Mouse (Mus musculus) stomach, postnatal 0 days (tissue): ENCODE data around the gene Slc39a1. TPM values are rescaled to one million over a fixed set of nuclear protein-coding genes. Genes with fewer than 3 reads are reported as not detected.

Source experiments
- ATAC-seq: fragments of 200-750 bp; cut with Nextera tagmentation; 2 replicates; pipeline ENCODE4 v1.8.0; 2017; ENCODE audit not compliant: low FRiP score, low TSS enrichment
- DNase-seq: peaks from one replicate; pipeline ENCODE4 v3.0.0-alpha.2; 2016; ENCODE audit warnings: low spot score
- H3K27ac ChIP-seq: fragments of 300-500 bp; sonication (generic); replicated peaks from 2 replicates; pipeline ENCODE4 v1.5.1; 2014; ENCODE audit warnings: mild to moderate bottlenecking, control low read depth
- H3K27me3 ChIP-seq: fragments of 300-500 bp; sonication (generic); 2 replicates; pipeline ENCODE4 v1.6.1; 2014; ENCODE audit warnings: low read length; ENCODE audit not compliant: control insufficient read depth, insufficient read depth
- H3K36me3 ChIP-seq: fragments of 300-500 bp; sonication (generic); 2 replicates; pipeline ENCODE4 v1.6.1; 2014; ENCODE audit warnings: low read length, mixed read lengths; ENCODE audit not compliant: control insufficient read depth, insufficient read depth
- H3K4me1 ChIP-seq: fragments of 300-500 bp; sonication (generic); replicated peaks from 2 replicates; pipeline ENCODE4 v1.6.1; 2014; ENCODE audit warnings: antibody characterized with exemption; ENCODE audit not compliant: control insufficient read depth, insufficient read depth
- H3K4me2 ChIP-seq: fragments of 300-500 bp; sonication (generic); replicated peaks from 2 replicates; pipeline ENCODE4 v1.6.1; 2014; ENCODE audit warnings: low read depth, mild to moderate bottlenecking, control low read depth, moderate library complexity
- H3K4me3 ChIP-seq: fragments of 300-500 bp; sonication (generic); 2 replicates; pipeline ENCODE4 v1.5.1; 2014; ENCODE audit warnings: low read depth, low read length, control low read depth
- H3K9ac ChIP-seq: fragments of 300-500 bp; sonication (generic); 2 replicates; pipeline ENCODE4 v1.6.1; 2014; ENCODE audit warnings: mild to moderate bottlenecking, low read length, control low read depth, mixed read lengths
- H3K9me3 ChIP-seq: fragments of 300-500 bp; sonication (generic); 2 replicates; pipeline ENCODE4 v1.6.1; 2016; ENCODE audit warnings: low read length; ENCODE audit not compliant: control insufficient read depth
- CTCF ChIP-seq: IDR thresholded peaks from 2 replicates; pipeline ENCODE4 v1.5.1; 2016; ENCODE audit warnings: antibody characterized with exemption, low read depth, mild to moderate bottlenecking, moderate library complexity
- EP300 ChIP-seq: optimal IDR thresholded peaks from 2 replicates; pipeline ENCODE3; 2016; ENCODE audit warnings: antibody characterized with exemption
- WGBS: fragments of 180-500 bp; shearing (Covaris S2); extraction: QIAGEN DNeasy Blood & Tissue Kit; methylation state at CpG from one replicate; pipeline ENCODE4 v1.1.7; 2014; 5-methylcytosine and 5-hydroxymethylcytosine counted together
- polyA plus RNA-seq: library from polyadenylated mRNA; unstranded; fragments of >200 nt; fragmentation: Nextera tagmentation; extraction: Ambion mirVana; gene quantifications from 2 replicates; pipeline ENCODE4 v1.2.1, GENCODE M21; 2015

Slc39a1 gene
- polyA plus RNA-seq, 1 experiment from 2014 or later = 102 TPM

DNA sequence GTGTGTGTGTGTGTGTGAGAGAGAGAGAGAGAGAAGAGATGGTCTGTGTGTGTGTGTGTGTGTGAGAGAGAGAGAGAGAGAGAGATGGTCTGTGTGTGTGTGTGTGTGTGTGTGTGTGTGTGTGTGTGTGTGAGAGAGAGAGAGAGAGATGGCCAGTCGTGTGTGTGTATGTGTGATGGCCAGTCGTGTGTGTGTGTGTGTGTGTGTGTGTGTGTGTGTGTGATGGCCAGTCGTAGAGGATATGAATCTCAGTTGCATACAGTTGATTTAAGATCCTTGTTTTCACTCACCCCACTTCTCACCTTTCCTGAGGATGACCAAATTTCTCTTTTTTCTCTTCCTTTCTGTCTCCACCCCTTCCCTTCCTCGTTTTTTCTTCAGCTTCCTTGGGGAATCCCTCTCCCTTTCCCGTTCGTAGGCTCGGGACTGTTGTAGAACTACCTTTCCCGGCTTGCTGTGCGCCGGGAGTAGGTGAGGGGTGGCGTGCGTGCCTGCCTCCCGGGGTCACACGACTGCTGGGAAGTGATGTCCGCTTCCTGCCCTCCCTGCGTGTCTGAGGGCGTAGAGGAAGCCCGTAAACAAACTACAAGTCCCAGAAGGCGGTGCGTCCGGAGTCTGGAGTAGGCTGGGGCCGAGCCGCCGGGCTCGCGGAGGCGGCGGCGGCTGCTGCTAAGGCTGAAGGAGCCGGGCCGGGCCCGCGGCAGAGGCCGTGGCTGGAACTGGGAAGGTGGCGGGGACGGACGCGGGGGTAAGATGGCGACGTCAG lies 5.9 kb downstream of the Slc39a1 start, which contains the start of gene Crtc2:
Crtc2 (plus strand) TSS at position 511 of the 766 bp plus-strand sequence.
- TF ChIP-seq CTCF (no peak), EP300 (no peak)
- Histone ChIP-seq H3K4me3 (peak within 1 kb of the TSS; percentile 83), H3K27ac (peak within 1 kb of the TSS; percentile 92), H3K36me3 (peaks cover 14% of the 10 kb centered on the region), H3K9me3 (no peaks in the 10 kb centered on the region), H3K27me3 (no peaks in the 10 kb centered on the region), H3K4me1 (0 out of 2 replicates have a peak, but pooled peaks cover 4% of the 10 kb centered on the region), H3K4me2 (peak within 1 kb of the TSS; percentile 77), H3K9ac (peak within 1 kb of the TSS; percentile 94)
- ATAC-seq (peak; percentile 97), DNase-seq (peak; percentile 97)
- WGBS = 1% methylated on average over 40 of the region's 40 CpGs

DNA sequence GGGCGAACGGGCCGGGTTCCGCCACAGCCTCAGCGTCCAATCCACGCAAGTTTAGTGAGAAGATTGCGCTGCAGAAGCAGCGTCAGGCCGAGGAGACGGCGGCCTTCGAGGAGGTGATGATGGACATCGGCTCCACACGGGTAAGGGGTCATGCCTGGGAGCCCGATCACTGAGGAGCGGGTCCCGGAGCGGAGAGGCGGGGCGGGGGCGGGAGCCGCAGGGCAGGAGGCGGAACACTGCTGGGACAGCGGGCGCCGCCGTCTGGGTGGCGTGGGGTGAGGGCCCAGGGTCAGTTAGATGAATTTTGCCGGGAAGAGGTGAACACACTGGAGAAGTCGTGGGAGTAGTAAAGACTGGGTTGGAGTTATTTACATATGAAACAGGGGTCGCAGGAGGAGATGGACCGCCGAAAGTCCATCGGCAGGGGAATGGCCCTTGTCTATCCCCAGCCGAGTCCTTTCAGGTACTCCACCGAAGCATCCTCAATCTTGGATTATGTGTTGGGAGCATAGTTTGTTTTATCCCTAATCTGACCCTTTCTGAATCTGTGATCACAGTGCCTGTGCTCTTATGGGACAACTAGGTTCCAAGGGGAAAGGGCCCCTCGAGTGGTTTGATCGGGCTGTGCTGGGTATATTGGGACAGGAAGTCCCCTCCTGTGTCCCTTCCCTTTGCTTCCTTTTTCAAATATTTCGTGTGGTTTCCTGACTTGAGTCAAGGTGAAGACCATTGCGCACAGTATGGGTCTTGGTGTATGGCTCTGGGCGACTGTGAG lies 6.6 kb downstream of the Slc39a1 start:
- Histone ChIP-seq H3K4me3 (peak overlapping the region; percentile 83), H3K27me3 (no peaks in the 10 kb centered on the region), H3K4me1 (0 out of 2 replicates have a peak, but pooled peaks cover 4% of the 10 kb centered on the region), H3K9me3 (no peaks in the 10 kb centered on the region), H3K36me3 (peaks cover 18% of the 10 kb centered on the region), H3K9ac (peak overlapping the region; percentile 94), H3K27ac (peak overlapping the region; percentile 92), H3K4me2 (peak overlapping the region; percentile 77)
- TF ChIP-seq EP300 (no peak), CTCF (no peak; the same call in 1 of the 2 replicates)
- DNase-seq (peak; percentile 68), ATAC-seq (peak; percentile 65)
- 1% methylated on average over 40 of the region's 41 CpGs for WGBS

DNA sequence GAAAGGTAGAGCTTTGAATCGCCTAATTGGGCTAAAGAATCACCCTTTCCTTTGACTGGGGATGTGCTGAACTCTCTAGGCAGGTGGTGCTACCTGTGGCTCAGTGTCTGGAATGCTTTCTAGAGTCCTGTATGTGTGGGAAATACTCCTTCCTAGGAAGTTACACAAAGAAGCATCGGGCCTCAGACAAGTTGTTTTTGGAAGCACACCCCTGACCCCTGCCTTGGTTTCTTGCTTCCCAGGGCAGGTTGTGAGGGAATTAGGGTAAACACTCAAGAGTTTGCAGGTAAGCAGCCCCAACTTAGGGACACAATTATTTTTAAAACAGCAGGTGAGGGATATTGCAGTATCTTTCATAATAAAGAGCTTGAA lies 7.2 kb downstream of the Slc39a1 start:
- Histone ChIP-seq H3K27ac (no peak overlapping the region), H3K9ac (peak overlapping the region; percentile 94), H3K4me2 (peak overlapping the region; percentile 77), H3K4me1 (0 out of 2 replicates have a peak, but pooled peaks cover 4% of the 10 kb centered on the region), H3K27me3 (no peaks in the 10 kb centered on the region), H3K4me3 (peak overlapping the region; percentile 83), H3K9me3 (no peaks in the 10 kb centered on the region), H3K36me3 (peaks cover 20% of the 10 kb centered on the region)
- no peak for TF ChIP-seq EP300
- TF ChIP-seq CTCF = no peak
- WGBS = 11% methylated on average over 2 of the region's 2 CpGs
- no peak for ATAC-seq
- DNase-seq = no peak

DNA sequence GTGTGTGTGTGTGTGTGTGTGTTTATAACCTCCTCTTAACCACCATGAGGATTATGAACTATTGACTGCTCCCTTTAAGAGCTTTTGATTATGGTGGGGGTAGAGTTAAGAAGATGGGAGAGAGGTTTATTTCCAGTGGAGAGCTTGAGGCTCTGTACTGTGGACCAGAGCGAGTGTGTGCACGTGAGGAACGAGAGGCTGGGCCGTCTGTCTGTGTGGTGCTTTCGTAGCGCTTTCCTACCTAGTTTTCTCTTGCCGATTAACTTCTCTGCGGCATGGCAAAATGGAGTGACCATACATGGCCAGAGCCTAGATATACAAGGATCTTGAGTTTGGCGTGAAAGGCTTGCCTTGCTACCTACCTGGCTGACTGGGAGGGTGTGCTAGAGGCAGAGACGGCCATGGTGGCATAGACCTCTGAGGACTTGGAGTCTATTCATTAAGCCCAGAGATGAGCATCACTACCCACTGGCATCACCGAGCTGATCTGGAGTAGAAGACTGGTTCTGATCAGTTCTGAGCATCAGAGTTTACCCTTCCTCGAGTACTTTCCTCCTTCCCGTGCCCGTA lies 7.9 kb downstream of the Slc39a1 start:
- 89% methylated on average over 14 of the region's 14 CpGs for WGBS
- H3K36me3 ChIP-seq = peaks cover 22% of the 10 kb centered on the region
- H3K27ac ChIP-seq = no peak overlapping the region
- ATAC-seq (no peak), DNase-seq (no peak)
- TF ChIP-seq CTCF = no peak
- no peak for TF ChIP-seq EP300
- H3K4me3 ChIP-seq = no peak overlapping the region
- no peaks in the 10 kb centered on the region for H3K27me3 ChIP-seq
- H3K9ac ChIP-seq = no peak overlapping the region
- H3K4me1 ChIP-seq = 0 out of 2 replicates have a peak, but pooled peaks cover 4% of the 10 kb centered on the region
- H3K4me2 ChIP-seq = no peak overlapping the region
- H3K9me3 ChIP-seq = no peaks in the 10 kb centered on the region

DNA sequence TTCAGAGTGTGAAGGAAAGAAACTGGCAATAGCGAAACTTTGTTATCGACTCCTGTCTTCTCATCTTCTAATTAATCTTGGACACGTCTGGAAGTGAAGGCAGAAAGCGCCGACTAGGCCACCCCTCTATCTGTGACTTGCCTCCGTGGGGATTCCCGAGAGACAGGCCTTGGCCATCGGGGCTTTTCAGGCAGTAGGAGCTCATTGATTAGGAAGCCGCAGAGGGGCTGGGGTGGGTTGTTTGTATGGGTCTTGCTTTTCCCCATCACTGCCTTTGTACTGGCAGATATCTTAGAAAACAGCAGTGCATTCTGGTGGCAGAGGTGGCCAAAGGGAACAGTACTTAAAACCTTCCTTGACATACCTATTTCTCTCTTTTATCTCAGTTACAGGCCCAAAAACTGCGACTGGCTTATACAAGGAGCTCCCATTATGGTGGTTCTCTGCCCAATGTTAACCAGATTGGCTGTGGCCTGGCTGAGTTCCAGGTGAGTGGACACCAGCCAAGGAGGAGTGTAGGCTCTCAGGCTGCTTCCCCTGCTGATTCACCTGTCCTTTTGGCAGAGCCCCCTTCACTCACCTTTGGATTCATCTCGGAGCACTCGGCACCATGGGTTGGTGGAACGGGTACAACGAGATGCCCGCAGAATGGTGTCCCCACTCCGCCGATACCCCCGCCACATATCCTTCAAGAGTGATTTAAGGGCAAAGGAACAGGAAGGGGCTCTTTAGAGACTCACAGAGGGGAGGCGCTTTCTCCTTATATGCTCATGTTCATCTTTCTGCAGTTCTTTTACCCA lies 9.0 kb downstream of the Slc39a1 start:
- Histone ChIP-seq H3K36me3 (peaks cover 18% of the 10 kb centered on the region), H3K4me3 (no peak overlapping the region), H3K9me3 (no peaks in the 10 kb centered on the region), H3K4me2 (no peak overlapping the region), H3K9ac (no peak overlapping the region), H3K27ac (no peak overlapping the region), H3K4me1 (0 out of 2 replicates have a peak, but pooled peaks cover 4% of the 10 kb centered on the region), H3K27me3 (no peaks in the 10 kb centered on the region)
- TF ChIP-seq EP300 = no peak
- no peak for TF ChIP-seq CTCF
- ATAC-seq (no peak), DNase-seq (no peak)
- 90% methylated on average over 19 of the region's 19 CpGs for WGBS
